Mouse (Mus musculus): ENCODE measurements around the gene Mfsd14b. TPM values are rescaled to one million over a fixed set of nuclear protein-coding genes. Genes with fewer than 3 reads are reported as not detected.

Gene Mfsd14b
- polyA plus RNA-seq (2012; rRNA removed): 9.8 and 12.7 TPM in 2 replicates

DNA sequence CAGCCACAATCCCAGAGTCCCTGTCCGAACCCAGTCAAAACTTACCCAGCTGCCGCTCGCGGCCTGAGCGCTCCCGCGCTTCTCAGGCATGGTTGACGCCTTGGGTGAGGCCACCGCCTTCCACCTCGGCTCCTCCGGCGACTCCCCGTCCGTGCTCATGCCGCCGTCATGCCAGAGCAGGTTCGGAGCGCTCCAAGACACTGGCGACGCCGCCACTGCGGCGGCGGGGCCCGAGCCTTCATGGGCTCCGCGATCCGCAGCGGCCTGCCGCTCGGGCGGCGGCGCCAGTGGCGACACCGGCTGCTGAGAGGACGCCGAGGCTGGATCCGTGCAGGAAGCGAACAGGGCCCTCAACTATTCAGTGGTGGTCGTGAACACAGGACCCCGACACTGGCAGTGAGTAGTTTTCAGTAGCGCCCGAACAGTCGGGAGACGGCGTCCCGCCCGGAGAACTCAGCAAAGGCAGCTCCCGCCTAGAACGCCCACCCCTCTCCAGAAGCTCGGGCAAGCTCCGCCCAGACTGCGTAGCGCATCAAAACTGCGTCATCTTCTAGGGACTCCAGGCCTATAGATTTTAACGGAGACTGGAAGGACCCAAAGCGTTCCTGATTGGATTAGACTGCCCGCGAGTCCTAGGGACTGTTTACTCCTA lies at the start of gene Mfsd14b:
TSS of gene Mfsd14b (minus strand) at position 517 of the 652 bp plus-strand sequence.
- H3K27ac ChIP-seq (ENCODE audit: insufficient read depth, low read length): peak within 1 kb of the TSS; percentile 82
- DNase-seq (ENCODE audit: low read depth in 1 of 2, low spot score in 2 of 2): peak; percentile 77 to 82
- peak within 1 kb of the TSS; percentile 93 for H3K4me3 ChIP-seq (ENCODE audit: extremely low read depth, insufficient read depth, insufficient read length)
- no peaks in the 10 kb centered on the region for H3K36me3 ChIP-seq (ENCODE audit: control insufficient read depth, insufficient read depth, low read length)
- H3K27me3 ChIP-seq (ENCODE audit: control insufficient read depth, insufficient read depth, low read length): no peaks in the 10 kb centered on the region
- TF ChIP-seq CTCF (IDR thresholded peaks at IDR 0.05; ENCODE audit: extremely low read depth, insufficient read depth, insufficient read length, insufficient replicate concordance) (no peak), POLR2A (IDR thresholded peaks at IDR 0.05; ENCODE audit: low read depth, low read length) (peak; percentile 65)
- WGBS: under 1% methylated on average over 60 of the region's 60 CpGs
- H3K4me1 ChIP-seq (ENCODE audit: control insufficient read depth, insufficient read depth, insufficient read length): no peaks in the 10 kb centered on the region

DNA sequence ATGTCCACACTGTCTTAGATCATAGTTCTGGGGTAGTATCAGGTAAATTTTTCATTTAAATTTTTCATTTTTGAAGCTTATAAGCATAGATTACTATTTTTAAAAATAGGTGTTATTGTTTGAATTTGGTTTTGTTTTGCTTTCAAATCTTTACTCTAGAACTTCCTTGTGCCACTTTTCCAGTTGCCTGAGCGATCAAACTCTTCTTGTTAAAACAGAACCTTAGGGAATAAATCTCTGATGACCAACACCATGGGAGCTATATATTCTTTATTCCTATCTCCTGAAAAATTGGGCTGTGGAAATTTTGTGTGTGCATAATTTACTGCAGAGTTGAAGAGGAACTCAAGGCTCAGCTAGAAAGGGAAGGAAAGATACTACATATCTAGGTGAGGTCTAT lies 37.2 kb upstream of the Mfsd14b start, which contains the start of gene Olfr466:
TSS of gene Olfr466 (plus strand) at position 301 of the 400 bp plus-strand sequence.
- H3K36me3 ChIP-seq (ENCODE audit: control insufficient read depth, insufficient read depth, low read length): no peaks in the 10 kb centered on the region
- TF ChIP-seq CTCF (IDR thresholded peaks at IDR 0.05; ENCODE audit: extremely low read depth, insufficient read depth, insufficient read length, insufficient replicate concordance): no peak
- no peak for TF ChIP-seq POLR2A (IDR thresholded peaks at IDR 0.05; ENCODE audit: low read depth, low read length)
- no peaks in the 10 kb centered on the region for H3K27me3 ChIP-seq (ENCODE audit: control insufficient read depth, insufficient read depth, low read length)
- H3K4me1 ChIP-seq (ENCODE audit: control insufficient read depth, insufficient read depth, insufficient read length): no peaks in the 10 kb centered on the region
- H3K4me3 ChIP-seq (ENCODE audit: extremely low read depth, insufficient read depth, insufficient read length): no peak within 1 kb of the TSS
- WGBS: 60% methylated on average over 1 of the region's 1 CpGs
- no peak for DNase-seq (ENCODE audit: low read depth in 1 of 2, low spot score in 2 of 2)
- no peak within 1 kb of the TSS for H3K27ac ChIP-seq (ENCODE audit: insufficient read depth, low read length)

DNA sequence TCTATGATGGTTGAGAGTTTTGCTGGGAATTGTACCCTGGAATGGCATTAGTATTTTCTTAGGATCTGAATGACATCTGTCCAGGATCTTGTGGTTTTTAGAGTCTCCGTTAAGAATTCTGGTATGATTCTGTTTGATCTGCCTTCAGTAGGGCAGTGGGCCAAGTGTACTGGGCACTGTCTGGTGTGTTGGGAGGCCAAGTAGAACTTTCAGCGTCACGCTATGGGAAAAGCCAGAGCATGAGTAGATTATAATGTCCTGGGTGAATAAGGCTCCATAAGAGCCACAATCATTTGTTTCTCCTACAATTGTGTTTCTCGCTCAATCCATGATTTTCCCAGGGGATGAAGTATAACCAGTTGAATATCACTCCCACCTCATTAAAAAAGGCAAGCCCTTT lies 25.0 kb upstream of the Mfsd14b start, which contains the start of gene Olfr465-ps1:
TSS of gene Olfr465-ps1 (plus strand) at position 301 of the 400 bp plus-strand sequence.
- Histone ChIP-seq H3K36me3 (ENCODE audit: control insufficient read depth, insufficient read depth, low read length) (no peaks in the 10 kb centered on the region), H3K4me1 (ENCODE audit: control insufficient read depth, insufficient read depth, insufficient read length) (no peaks in the 10 kb centered on the region), H3K27ac (ENCODE audit: insufficient read depth, low read length) (no peak within 1 kb of the TSS), H3K27me3 (ENCODE audit: control insufficient read depth, insufficient read depth, low read length) (no peaks in the 10 kb centered on the region), H3K4me3 (ENCODE audit: extremely low read depth, insufficient read depth, insufficient read length) (no peak within 1 kb of the TSS)
- 91% methylated on average over 4 of the region's 4 CpGs for WGBS
- DNase-seq (ENCODE audit: low read depth in 1 of 2, low spot score in 2 of 2): no peak
- TF ChIP-seq POLR2A (IDR thresholded peaks at IDR 0.05; ENCODE audit: low read depth, low read length) (no peak), CTCF (IDR thresholded peaks at IDR 0.05; ENCODE audit: extremely low read depth, insufficient read depth, insufficient read length, insufficient replicate concordance) (no peak)

DNA sequence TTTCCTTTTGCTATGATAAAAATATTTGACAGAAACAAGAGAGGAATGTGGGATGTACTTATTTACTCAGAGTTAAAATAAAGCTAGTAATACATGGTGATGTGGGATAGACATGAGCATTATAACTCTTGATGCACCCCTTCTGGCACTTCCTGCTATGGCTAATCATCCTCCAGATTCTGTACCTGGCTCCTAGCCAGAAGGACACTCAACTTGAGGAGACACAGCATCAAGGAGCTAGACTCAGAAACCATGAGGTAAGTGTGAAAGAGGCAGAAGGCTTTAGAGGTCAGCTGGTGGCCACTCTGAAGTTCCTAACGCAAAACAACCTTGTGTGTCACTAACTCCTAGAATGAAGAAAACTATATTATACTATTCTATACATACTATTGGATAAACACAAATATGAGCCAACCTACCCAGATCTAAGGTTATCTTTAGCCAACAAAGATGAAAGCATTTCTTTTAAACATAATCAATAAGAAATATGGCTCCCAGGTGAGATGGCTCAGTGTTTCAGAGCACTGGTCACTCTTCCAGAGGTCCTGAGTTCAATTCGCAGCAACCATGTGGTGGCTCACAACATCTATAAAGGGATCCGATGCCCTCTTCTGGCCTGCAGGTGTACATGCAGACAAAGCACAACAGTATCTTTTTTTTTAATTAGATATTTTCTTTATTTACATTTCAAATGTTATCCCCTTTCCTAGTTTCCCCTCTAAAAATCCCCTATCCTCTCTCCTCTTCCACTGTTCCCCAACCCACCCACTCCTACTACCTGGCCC lies 14.5 kb upstream of the Mfsd14b start:
- no peak overlapping the region for H3K4me3 ChIP-seq (ENCODE audit: extremely low read depth, insufficient read depth, insufficient read length)
- TF ChIP-seq POLR2A (IDR thresholded peaks at IDR 0.05; ENCODE audit: low read depth, low read length) (no peak), CTCF (IDR thresholded peaks at IDR 0.05; ENCODE audit: extremely low read depth, insufficient read depth, insufficient read length, insufficient replicate concordance) (no peak)
- no peak overlapping the region for H3K27ac ChIP-seq (ENCODE audit: insufficient read depth, low read length)
- DNase-seq (ENCODE audit: low read depth in 1 of 2, low spot score in 2 of 2): no peak
- 47% methylated on average over 3 of the region's 3 CpGs for WGBS
- H3K36me3 ChIP-seq (ENCODE audit: control insufficient read depth, insufficient read depth, low read length): no peaks in the 10 kb centered on the region
- H3K4me1 ChIP-seq (ENCODE audit: control insufficient read depth, insufficient read depth, insufficient read length): no peaks in the 10 kb centered on the region
- no peaks in the 10 kb centered on the region for H3K27me3 ChIP-seq (ENCODE audit: control insufficient read depth, insufficient read depth, low read length)

DNA sequence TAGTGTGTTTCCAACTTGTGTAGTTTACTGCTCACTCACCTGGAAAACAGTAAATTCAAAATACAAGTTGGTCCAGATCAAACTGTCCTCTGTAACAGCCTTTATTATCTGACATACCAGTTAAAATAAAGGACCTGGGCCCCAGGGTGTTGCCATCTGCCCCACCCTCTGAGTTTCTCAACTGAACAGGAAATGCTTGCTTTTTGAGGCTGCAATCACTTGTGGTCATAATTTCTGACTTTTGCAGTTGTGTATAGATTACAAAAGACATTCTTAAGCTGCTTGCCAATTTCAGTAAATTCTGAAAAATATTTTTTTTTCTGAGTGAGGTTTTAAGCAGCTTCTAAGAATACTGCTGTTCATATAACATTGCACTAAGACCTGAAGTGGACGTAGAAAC lies 9.3 kb upstream of the Mfsd14b start:
- Histone ChIP-seq H3K27me3 (ENCODE audit: control insufficient read depth, insufficient read depth, low read length) (no peaks in the 10 kb centered on the region), H3K27ac (ENCODE audit: insufficient read depth, low read length) (no peak overlapping the region), H3K4me3 (ENCODE audit: extremely low read depth, insufficient read depth, insufficient read length) (no peak overlapping the region), H3K4me1 (ENCODE audit: control insufficient read depth, insufficient read depth, insufficient read length) (no peaks in the 10 kb centered on the region), H3K36me3 (ENCODE audit: control insufficient read depth, insufficient read depth, low read length) (no peaks in the 10 kb centered on the region)
- no peak for DNase-seq (ENCODE audit: low read depth in 1 of 2, low spot score in 2 of 2)
- 83% methylated on average over 1 of the region's 1 CpGs for WGBS
- TF ChIP-seq CTCF (IDR thresholded peaks at IDR 0.05; ENCODE audit: extremely low read depth, insufficient read depth, insufficient read length, insufficient replicate concordance) (no peak), POLR2A (IDR thresholded peaks at IDR 0.05; ENCODE audit: low read depth, low read length) (no peak)

DNA sequence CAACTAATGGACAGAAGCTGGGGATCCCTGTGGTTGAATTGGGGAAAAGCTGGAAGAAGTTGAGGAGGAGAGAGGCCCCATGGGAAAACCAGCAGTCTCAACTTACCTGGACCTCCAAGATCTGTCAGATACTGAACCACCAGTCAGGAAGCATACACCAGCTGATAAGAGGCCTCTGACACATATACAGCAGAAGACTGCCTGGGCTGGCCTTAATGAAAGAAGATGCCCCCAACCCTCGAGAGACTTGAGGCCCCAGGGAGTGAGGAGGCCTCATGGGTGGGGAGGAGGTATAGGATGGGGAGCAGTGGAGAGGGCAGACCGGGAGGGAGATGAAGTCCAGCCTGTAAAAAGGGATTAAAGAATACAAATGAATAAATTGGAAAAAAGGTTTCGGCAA lies 8.2 kb upstream of the Mfsd14b start:
- Histone ChIP-seq H3K27ac (ENCODE audit: insufficient read depth, low read length) (no peak overlapping the region), H3K4me3 (ENCODE audit: extremely low read depth, insufficient read depth, insufficient read length) (no peak overlapping the region), H3K27me3 (ENCODE audit: control insufficient read depth, insufficient read depth, low read length) (no peaks in the 10 kb centered on the region), H3K4me1 (ENCODE audit: control insufficient read depth, insufficient read depth, insufficient read length) (no peaks in the 10 kb centered on the region), H3K36me3 (ENCODE audit: control insufficient read depth, insufficient read depth, low read length) (no peaks in the 10 kb centered on the region)
- no peak for DNase-seq (ENCODE audit: low read depth in 1 of 2, low spot score in 2 of 2)
- WGBS: 70% methylated on average over 3 of the region's 3 CpGs
- no peak for TF ChIP-seq POLR2A (IDR thresholded peaks at IDR 0.05; ENCODE audit: low read depth, low read length)
- no peak for TF ChIP-seq CTCF (IDR thresholded peaks at IDR 0.05; ENCODE audit: extremely low read depth, insufficient read depth, insufficient read length, insufficient replicate concordance)
